Mouse (Mus musculus) telencephalon, adult 2 months (tissue): ENCODE results near the gene Zbtb8os.

Experiments
- DNase-seq: peaks from one replicate; pipeline ENCODE4 v3.0.0-alpha.2; 2011; ENCODE audit warnings: low read depth, low spot score

Gene Zbtb8os

GRCm38 (mm10) chr4:129376961-129377545 lies 41.6 kb downstream of the Zbtb8os start:
- no peak for DNase-seq

DNA sequence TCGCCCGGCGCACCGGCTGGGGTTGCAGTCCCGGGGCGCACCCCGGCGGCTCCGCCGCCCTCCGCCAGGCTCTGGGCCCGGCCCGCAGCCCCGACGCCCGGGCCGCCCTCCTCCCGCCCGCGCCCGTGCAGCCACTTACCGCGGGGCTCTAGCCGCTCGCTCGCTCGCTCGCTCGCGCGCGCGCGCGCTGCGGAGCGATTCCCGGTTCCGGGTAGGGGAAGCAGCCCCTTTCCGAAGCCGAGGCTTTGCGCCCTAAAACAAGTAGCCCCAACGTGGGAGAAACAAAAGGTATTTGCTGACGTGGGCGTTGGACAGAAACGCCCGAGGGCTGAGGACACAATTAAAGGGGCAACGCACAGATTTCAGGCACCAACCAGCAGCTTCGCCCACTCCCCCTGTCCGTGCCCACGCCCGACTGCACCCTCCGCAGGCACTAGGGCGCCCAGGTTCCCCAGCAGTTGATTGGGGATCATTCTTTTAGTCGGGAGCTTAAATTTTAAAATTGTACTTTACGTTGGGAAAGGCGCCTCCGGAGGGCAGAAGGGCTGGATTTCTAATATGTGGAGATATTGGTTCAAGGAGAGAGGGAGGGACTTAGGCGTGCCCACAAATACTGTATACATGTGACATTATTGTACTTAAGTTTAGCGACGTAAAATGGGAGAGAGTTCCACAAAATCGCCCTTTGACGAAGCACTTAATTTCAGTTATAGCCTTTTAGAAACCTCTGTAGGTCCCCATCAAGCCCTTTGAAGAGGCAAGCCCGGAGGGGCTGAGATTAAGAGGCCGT lies 42.3 kb downstream of the Zbtb8os start, which contains the start of gene Zbtb8a:
Gene Zbtb8a, minus strand, starts transcription at position 516 of the 790 bp plus-strand sequence.
- DNase-seq = no peak

DNA sequence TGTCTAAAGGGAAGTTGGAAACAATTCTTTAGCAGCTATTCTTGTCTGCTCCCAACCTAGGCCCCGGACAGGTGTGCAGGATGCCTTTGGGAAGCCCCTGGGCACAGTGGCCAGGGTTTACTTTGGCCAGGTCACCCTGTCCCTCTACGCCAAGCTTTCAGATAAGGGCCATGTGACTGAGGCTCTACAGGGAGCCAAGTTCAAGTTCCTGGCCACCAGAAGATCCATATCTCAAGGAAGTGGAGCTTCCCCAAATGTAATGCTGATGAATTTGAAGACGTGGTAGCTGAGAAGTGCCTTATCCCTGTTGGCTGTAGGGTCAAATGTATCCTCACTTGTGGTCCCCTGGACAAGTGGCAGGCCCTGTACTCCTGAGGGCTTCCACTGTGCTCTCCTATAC lies 44.3 kb downstream of the Zbtb8os start:
- no peak for DNase-seq

- DNase-seq = peak; percentile 15
Measured at GRCm38 (mm10) chr4:129381148-129381547, 45.7 kb downstream of the Zbtb8os start.

GRCm38 (mm10) chr4:129382029-129382428 lies 46.5 kb downstream of the Zbtb8os start:
- no peak for DNase-seq

DNA sequence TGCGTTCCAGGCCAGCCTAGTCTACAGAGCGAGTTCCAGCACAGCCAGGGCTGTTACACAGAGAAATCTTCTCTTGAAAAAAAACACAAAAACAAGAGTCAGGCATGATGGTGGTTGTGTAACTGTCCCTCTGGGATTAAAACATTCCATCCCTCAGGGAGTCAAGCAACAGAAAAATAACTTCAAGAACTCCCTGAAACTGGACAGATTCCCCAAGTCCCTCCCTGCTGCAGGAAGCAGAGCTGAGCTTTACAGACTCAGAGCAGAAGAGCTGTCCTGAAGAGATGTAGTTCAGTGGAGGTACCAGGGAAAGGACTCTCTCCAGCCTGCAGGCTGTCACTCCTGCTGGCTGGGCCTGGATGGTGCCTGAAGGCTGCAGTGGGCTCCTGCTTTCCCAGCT lies 47.0 kb downstream of the Zbtb8os start:
- no peak for DNase-seq

DNA sequence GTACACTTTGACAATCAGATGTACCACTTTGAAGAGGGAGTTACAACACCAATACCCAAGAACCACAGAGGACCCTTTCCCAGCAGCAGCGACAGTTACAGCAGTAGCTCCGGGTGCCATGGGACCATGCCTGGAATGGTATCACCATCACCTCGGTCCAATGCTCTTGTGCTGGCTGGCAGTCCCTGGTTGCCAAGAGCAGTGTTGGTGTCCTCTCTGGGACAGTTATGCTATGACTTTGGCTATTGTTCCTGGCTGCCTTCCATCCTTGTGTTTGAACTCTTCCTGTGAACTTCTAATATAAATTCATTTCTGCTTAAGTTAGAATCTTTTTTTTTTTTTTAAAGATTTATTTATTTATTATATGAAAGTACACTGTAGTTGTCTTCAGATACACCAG lies 48.1 kb downstream of the Zbtb8os start:
- DNase-seq = no peak

DNA sequence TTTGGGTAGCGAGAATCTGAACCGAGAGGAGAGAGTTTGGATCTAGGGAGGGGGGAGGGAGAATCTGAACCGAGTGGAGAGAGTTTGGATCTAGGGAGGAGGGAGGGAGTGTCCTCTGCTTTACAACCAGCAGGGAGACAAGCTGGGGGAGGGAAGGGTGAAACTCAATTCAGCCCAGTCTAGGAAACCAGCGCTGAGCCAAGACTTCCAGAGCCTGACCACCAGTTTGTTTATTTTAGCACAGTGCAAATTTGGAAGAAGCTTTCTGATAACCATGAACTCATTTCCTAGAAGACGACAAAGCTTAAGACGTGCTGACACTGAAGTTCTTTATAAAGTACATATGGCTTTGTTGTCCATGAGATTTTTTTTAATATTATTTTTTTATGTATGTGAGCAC lies 48.9 kb downstream of the Zbtb8os start:
- no peak for DNase-seq

- DNase-seq = no peak
Measured at GRCm38 (mm10) chr4:129385685-129386084, 50.2 kb downstream of the Zbtb8os start.

DNA sequence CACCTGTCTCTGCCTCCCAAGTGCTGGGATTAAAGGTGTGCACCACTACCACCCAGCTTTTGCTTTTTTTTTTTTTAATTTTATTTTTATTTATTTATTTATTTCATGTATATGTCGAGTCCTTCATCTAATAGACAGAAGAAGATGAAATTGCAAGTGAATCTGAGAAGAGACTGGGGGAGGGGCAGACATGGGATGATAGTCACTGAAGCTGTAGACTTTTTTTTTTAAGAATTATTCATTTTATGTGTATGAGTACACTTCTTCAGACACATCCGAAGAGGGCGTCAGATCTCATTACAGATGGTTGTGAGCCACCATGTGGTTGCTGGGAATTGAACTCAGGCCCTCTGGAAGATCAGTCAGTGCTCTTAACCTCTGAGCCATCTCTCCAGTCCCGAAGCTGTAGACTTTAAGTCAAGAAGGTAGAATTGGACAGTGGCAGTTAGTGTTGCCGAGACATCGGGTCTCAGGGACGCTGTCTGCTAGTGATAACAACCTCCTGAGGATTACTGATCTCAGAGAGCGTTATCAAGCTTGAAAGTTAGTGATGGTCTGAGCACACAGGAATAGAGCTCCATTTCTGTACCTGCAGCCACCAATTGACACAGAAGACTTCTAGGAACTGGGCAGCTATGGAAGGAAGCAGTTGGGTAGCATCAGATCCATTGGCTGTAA lies 50.9 kb downstream of the Zbtb8os start:
- DNase-seq = no peak

GRCm38 (mm10) chr4:129386989-129387388 lies 51.5 kb downstream of the Zbtb8os start:
- no peak for DNase-seq

- no peak for DNase-seq
Measured at GRCm38 (mm10) chr4:129388404-129388803, 52.9 kb downstream of the Zbtb8os start.

DNA sequence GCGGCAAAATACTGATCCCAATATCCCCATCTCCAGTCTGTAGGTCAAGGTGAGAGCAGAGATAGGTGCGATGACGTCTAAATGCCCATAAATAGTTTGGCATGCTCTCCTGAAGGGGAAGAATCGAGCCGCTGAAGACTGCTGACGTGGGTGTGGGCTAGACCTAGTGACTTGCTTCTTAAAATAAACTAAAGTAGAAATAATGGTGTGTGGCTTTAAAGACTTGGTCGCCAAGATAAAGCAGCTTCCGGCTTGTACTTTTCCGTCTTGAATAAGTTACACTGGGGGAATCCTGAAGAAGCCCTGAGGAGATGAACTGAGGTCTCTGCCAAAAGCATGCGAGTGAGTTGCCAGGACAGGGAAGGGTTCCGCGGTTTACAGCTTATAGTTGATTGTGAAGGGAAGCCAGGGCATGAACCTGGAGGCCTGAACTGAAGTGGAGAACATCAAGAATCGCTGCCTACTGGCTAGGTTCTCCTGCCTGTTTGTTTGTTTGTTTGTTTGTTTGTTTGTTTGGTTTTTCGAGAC lies 54.8 kb downstream of the Zbtb8os start:
- DNase-seq = no peak

DNA sequence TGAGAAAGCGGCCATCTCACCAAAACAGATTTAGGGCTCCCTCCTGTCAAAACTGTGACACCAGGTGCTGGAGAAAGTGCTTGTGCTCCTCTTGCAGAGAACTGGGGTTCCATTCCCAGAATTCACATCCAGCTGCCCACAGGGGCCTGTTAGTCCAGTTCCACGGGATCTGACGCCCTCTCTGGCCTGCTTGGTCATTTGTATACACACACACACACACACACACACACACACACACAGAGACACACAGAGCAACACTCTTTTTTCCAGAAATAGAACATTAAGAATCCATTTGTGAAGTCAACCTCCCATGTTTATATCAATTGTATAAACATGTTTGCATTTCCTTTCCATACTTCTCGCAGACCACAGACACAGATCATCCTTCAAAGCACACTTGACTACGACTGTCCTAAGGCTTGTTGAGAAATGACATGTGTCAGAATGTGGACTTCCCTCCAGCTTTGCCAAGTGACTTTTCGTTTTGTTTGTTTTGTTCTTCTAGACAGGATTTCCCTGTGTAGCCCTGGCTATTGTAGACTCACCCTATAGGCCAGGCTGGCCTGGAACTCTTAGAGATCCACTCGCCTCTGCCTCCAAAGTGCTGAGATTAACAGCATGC lies 55.6 kb downstream of the Zbtb8os start:
- no peak for DNase-seq

GRCm38 (mm10) chr4:129394089-129394870 lies 58.8 kb downstream of the Zbtb8os start:
- DNase-seq = no peak

DNA sequence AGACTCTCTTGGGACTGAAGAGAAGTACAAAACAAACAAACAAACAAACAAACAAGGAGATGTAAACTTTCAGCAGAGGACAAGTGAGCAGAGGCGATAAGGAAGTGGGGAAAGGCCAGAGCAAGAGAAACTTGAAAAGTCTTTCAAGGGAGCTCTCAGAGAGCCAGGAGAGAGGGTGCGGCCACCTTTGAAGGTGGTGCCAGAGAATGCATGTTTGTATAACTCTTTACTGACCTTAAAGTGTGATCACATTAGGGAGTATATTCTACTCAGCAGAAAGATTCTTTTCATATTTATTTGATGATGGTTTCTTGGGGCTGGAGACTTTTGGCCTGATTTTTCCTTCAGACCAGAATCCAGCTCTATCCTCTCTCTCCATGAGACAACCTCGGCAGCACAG lies 61.5 kb downstream of the Zbtb8os start:
- no peak for DNase-seq

GRCm38 (mm10) chr4:129399813-129400212 lies 64.3 kb downstream of the Zbtb8os start:
- no peak for DNase-seq
